Comparison of ENCODE assay signal across 8 mouse cellular contexts in genomic region chr13:23586099-23586939, GRCm38 (mm10). TPM values are rescaled to one million over a fixed set of nuclear protein-coding genes. Genes with fewer than 3 reads are reported as not detected.
DNase-seq lines count a peak whose midpoint lies in the region; TF ChIP-seq lines count a peak whose summit lies in the region.

No protein-coding gene starts in this region.

- H3K27me3 ChIP-seq in midbrain, embryonic 10.5 days (ENCODE audit: low read depth, poor library complexity, severe bottlenecking), result no peaks in the 10 kb centered on the region

- no peaks in the 10 kb centered on the region for H3K36me3 ChIP-seq in midbrain, embryonic 10.5 days

- H3K9me3 ChIP-seq in midbrain, embryonic 10.5 days (replicated peaks), result no peaks in the 10 kb centered on the region

- no peak for DNase-seq in left cerebral cortex, adult 2 months (ENCODE audit: extremely low spot score in 1 of 2, low spot score in 2 of 2)
- no peak for DNase-seq in left cerebral cortex, adult 11 months (ENCODE audit: low spot score)
- DNase-seq in adipocyte (ENCODE audit: low spot score), result peak; percentile 44
- peak; percentile 33 for DNase-seq in forelimb bud, embryonic 11.5 days (ENCODE audit: low read depth, low spot score)
- DNase-seq in midbrain, embryonic 10.5 days (ENCODE audit: low spot score), result peak; percentile 41
- no peak for DNase-seq in yolk sac, embryonic 10.5 days (ENCODE audit: low spot score)
- DNase-seq in adrenal gland, postnatal 25 days, result no peak
- no peak for DNase-seq in urinary bladder, adult 18-20 months (ENCODE audit: low spot score in 2 of 2)

- intact Hi-C loops in left cerebral cortex, adult 2 months (cut with DNase I), result loop anchor here (2.0 to 10.0 kb wide), 3 partner anchors 34 to 1802 kb away; partner anchors contain the start of genes Hist1h1b, Hist1h2an, Hist1h2bc and Hist1h2be

- H3K4me3 ChIP-seq in left cerebral cortex, adult 2 months, result peak overlapping the region; percentile 67
- peak overlapping the region; percentile 49 for H3K4me3 ChIP-seq in midbrain, embryonic 10.5 days

- no peak for TF ChIP-seq CTCF in left cerebral cortex, adult 2 months (IDR thresholded peaks at IDR 0.05)

- H3K4me1 ChIP-seq in midbrain, embryonic 10.5 days, result peaks cover 44% of the 10 kb centered on the region

- peak overlapping the region; percentile 33; the same call in 1 of the 2 replicates for H3K27ac ChIP-seq in left cerebral cortex, adult 2 months
- H3K27ac ChIP-seq in midbrain, embryonic 10.5 days (replicated peaks), result peak overlapping the region; percentile 94

- 2% methylated on average over 22 of the region's 22 CpGs for WGBS in midbrain, embryonic 10.5 days

RNA-seq across cellular contexts. Expression of gene Hist1h4d, which starts 4.9 kb away (rescaled TPM):
- 100 to 1,000 TPM; 141 to 157 TPM for total RNA-seq in left cerebral cortex, adult 2 months (2021)
- 95.1 and 103 TPM in 2 replicates for polyA plus RNA-seq in midbrain, embryonic 10.5 days (2016; fragmentation: Nextera tagmentation; extraction: Ambion mirVana)
- 174 and 185 TPM in 2 replicates for total RNA-seq in adrenal gland, postnatal 25 days (2021)

RNA-seq across cellular contexts. Expression of gene Hist1h3d, which starts 10.8 kb away (rescaled TPM):
- total RNA-seq in left cerebral cortex, adult 2 months (2021), result 1 to 10 TPM; 6.9 to 9.9 TPM
- polyA plus RNA-seq in midbrain, embryonic 10.5 days (2016; fragmentation: Nextera tagmentation; extraction: Ambion mirVana), result 6.2 and 10.8 TPM in 2 replicates
- total RNA-seq in adrenal gland, postnatal 25 days (2021), result 12.9 and 16.6 TPM in 2 replicates

RNA-seq across cellular contexts. Expression of gene Hist1h2ad, which starts 12.1 kb away (rescaled TPM):
- 1 to 10 TPM; 3.8 to 9.0 TPM for total RNA-seq in left cerebral cortex, adult 2 months (2021)
- 0.67 and 1.3 TPM in 2 replicates for polyA plus RNA-seq in midbrain, embryonic 10.5 days (2016; fragmentation: Nextera tagmentation; extraction: Ambion mirVana)
- 2.3 and 9.6 TPM in 2 replicates for total RNA-seq in adrenal gland, postnatal 25 days (2021)

RNA-seq across cellular contexts. Expression of gene Hist1h2bf, which starts 12.3 kb away (rescaled TPM):
- total RNA-seq in left cerebral cortex, adult 2 months (2021), result 10 to 100 TPM; 19.7 to 24.1 TPM
- 3.8 TPM in 2 replicates for polyA plus RNA-seq in midbrain, embryonic 10.5 days (2016; fragmentation: Nextera tagmentation; extraction: Ambion mirVana)
- total RNA-seq in adrenal gland, postnatal 25 days (2021), result 61.2 and 62.9 TPM in 2 replicates

RNA-seq across cellular contexts. Expression of gene Hist1h2bg, which starts 15.1 kb away (rescaled TPM):
- total RNA-seq in left cerebral cortex, adult 2 months (2021), result 10 to 100 TPM; 68.0 to 71.2 TPM
- polyA plus RNA-seq in midbrain, embryonic 10.5 days (2016; fragmentation: Nextera tagmentation; extraction: Ambion mirVana), result 4.5 and 6.4 TPM in 2 replicates
- total RNA-seq in adrenal gland, postnatal 25 days (2021), result 106 and 130 TPM in 2 replicates

Comparison
In these comparisons a context has a peak if more than half of its experiments do, and no peak if none do; other contexts are left out.
1. DNase-seq: peak in adipocyte (single experiment), forelimb bud, embryonic 11.5 days (single experiment) and midbrain, embryonic 10.5 days (single experiment); none in left cerebral cortex, adult 2 months (0 of 2), left cerebral cortex, adult 11 months (single experiment), yolk sac, embryonic 10.5 days (single experiment), adrenal gland, postnatal 25 days (single experiment) and urinary bladder, adult 18-20 months (0 of 2).